Mouse (Mus musculus): Measurements from ENCODE around the gene Scap. TPM values are rescaled to one million over a fixed set of nuclear protein-coding genes. Genes with fewer than 3 reads are reported as not detected.

Scap gene
- 71.0 TPM for total RNA-seq (2023)

GRCm38 (mm10) chr9:110333135-110333895, at the start of gene Scap:
Scap (plus strand) TSS chr9:110333288.

GRCm38 (mm10) chr9:110304969-110305651, 28.0 kb upstream of the Scap start, which contains the start of gene Elp6:
Elp6 (plus strand) TSS chr9:110305173.

GRCm38 (mm10) chr9:110408099-110408773, 75.1 kb downstream of the Scap start, which contains the start of gene Ptpn23:
Ptpn23 (minus strand) TSS chr9:110408213.

GRCm38 (mm10) chr9:110419511-110420112, 86.5 kb downstream of the Scap start, which contains the start of gene Ngp:
Ngp (plus strand) TSS chr9:110419747.

Other genes starting within 250 kb of the Scap start
- gene Smarcc1, start 215.6 kb upstream of the Scap start, total RNA-seq (2023) = 50.9 TPM
- gene Dhx30, start 215.5 kb upstream of the Scap start, total RNA-seq (2023) = 120 TPM
- 2.8 TPM for gene Cspg5, start 89.5 kb upstream of the Scap start, total RNA-seq (2023)
- gene Elp6, start 28.1 kb upstream of the Scap start, total RNA-seq (2023) = 11.8 TPM
- gene Ptpn23, start 74.9 kb downstream of the Scap start, total RNA-seq (2023) = 85.1 TPM
- 7.4 TPM for gene Ngp, start 86.5 kb downstream of the Scap start, total RNA-seq (2023)
- gene Klhl18, start 143.4 kb downstream of the Scap start, total RNA-seq (2023) = 38.0 TPM
- gene Kif9, start 143.7 kb downstream of the Scap start, total RNA-seq (2023) = 0.64 TPM
- 154 TPM for gene Setd2, start 199.3 kb downstream of the Scap start, total RNA-seq (2023)